Mouse (Mus musculus) megakaryocyte-erythroid progenitor cell, adult 5-6 weeks (primary cell): ENCODE measurements at regions not wholly inside any gene's neighbourhood (a gene's known extent, or its start where the extent isn't known, plus 50 kb on each side); places are given as distances from the start of the nearest gene placed in this dataset.

Experiments
- ATAC-seq: replicated peaks from 2 replicates; pipeline ENCODE4 v1.8.0; 2016; ENCODE audit warnings: mild to moderate bottlenecking, inconsistent platforms; ENCODE audit not compliant: severe bottlenecking, poor library complexity, low FRiP score, low TSS enrichment

GRCm38 (mm10) chr13:59970430-59970829, 147.5 kb upstream of the Tut7 start:
- ATAC-seq: no peak

GRCm38 (mm10) chr13:59969484-59969883, 146.5 kb upstream of the Tut7 start:
- no peak for ATAC-seq

- no peak for ATAC-seq
These were observed 145.8 kb upstream of the Tut7 start for GRCm38 (mm10) chr13:59968584-59969240.

- ATAC-seq: no peak
These were observed 143.7 kb upstream of the Tut7 start for GRCm38 (mm10) chr13:59966535-59967255.

GRCm38 (mm10) chr13:59964981-59965380, 142.0 kb upstream of the Tut7 start:
- no peak for ATAC-seq

- no peak for ATAC-seq
These were observed 140.0 kb upstream of the Tut7 start for GRCm38 (mm10) chr13:59962676-59963664.

GRCm38 (mm10) chr13:59956441-59956840, 133.5 kb upstream of the Tut7 start:
- ATAC-seq: no peak

- no peak for ATAC-seq
These were observed 129.9 kb upstream of the Tut7 start for GRCm38 (mm10) chr13:59952809-59953208.

- no peak for ATAC-seq
These were observed 129.2 kb upstream of the Tut7 start for GRCm38 (mm10) chr13:59952116-59952515.

GRCm38 (mm10) chr13:59950281-59950680, 127.3 kb upstream of the Tut7 start:
- ATAC-seq: no peak

GRCm38 (mm10) chr13:59949471-59949870, 126.5 kb upstream of the Tut7 start:
- ATAC-seq: no peak

GRCm38 (mm10) chr13:59948496-59949138, 125.7 kb upstream of the Tut7 start:
- no peak for ATAC-seq

GRCm38 (mm10) chr13:59947461-59947860, 124.5 kb upstream of the Tut7 start:
- no peak for ATAC-seq

GRCm38 (mm10) chr13:59946509-59946908, 123.6 kb upstream of the Tut7 start:
- ATAC-seq: no peak

- no peak for ATAC-seq
These were observed 122.7 kb upstream of the Tut7 start for GRCm38 (mm10) chr13:59945631-59946030.

- no peak for ATAC-seq
These were observed 120.7 kb upstream of the Tut7 start for GRCm38 (mm10) chr13:59943602-59944140.

GRCm38 (mm10) chr13:59943020-59943419, 120.1 kb upstream of the Tut7 start:
- ATAC-seq: no peak

GRCm38 (mm10) chr13:59941519-59941918, 118.6 kb upstream of the Tut7 start:
- ATAC-seq: no peak
